Mouse (Mus musculus) erythroid progenitor cell, adult 5-6 weeks (primary cell): ENCODE data around the gene Arhgap44. TPM values are rescaled to one million over a fixed set of nuclear protein-coding genes. Genes with fewer than 3 reads are reported as not detected.

ENCODE experiments used
- total RNA-seq, 2 experiments: library from RNA; stranded (forward) in 1 of 2; stranded (reverse) in 1 of 2; fragments of 150-400 nt in 1 of 2; fragments of 186-747, 209-891 nt in 1 of 2; gene quantifications; 2 replicates each; pipeline versions ENCODE4 v1.2.3 to v1.2.4; 2015 to 2017; ENCODE audit warnings: low replicate concordance in 2 of 2

Arhgap44 gene
- total RNA-seq, 2 experiments from 2014 or later, result not detected

Other genes with a start within 250 kb of the Arhgap44 start
- 6.7 and 7.6 TPM in 2 replicates for gene Elac2, start 183.9 kb downstream of the Arhgap44 start, total RNA-seq (2015; ENCODE audit: low replicate concordance)
- 4.8 and 11.0 TPM in 2 replicates for gene Elac2, start 183.9 kb downstream of the Arhgap44 start, total RNA-seq (2017; ENCODE audit: low replicate concordance)
- gene 1700086D15Rik, start 3.1 kb downstream of the Arhgap44 start, total RNA-seq (2015; ENCODE audit: low replicate concordance), result not detected in 2 replicates
- not detected in 2 replicates for gene 1700086D15Rik, start 3.1 kb downstream of the Arhgap44 start, total RNA-seq (2017; ENCODE audit: low replicate concordance)
- gene Myocd, start 107.0 kb upstream of the Arhgap44 start, total RNA-seq (2015; ENCODE audit: low replicate concordance), result not detected in 2 replicates
- not detected in 2 replicates for gene Myocd, start 107.0 kb upstream of the Arhgap44 start, total RNA-seq (2017; ENCODE audit: low replicate concordance)